Mouse (Mus musculus) right cerebral cortex, postnatal 25 days (tissue): ENCODE results near the gene P2ry2.

Source experiments
- DNase-seq: peaks from one replicate; pipeline ENCODE4 v3.0.0; 2022

The P2ry2 gene

GRCm38 (mm10) chr7:101017492-101017891, 4.8 kb upstream of the P2ry2 start:
- DNase-seq = peak; percentile 47

DNA sequence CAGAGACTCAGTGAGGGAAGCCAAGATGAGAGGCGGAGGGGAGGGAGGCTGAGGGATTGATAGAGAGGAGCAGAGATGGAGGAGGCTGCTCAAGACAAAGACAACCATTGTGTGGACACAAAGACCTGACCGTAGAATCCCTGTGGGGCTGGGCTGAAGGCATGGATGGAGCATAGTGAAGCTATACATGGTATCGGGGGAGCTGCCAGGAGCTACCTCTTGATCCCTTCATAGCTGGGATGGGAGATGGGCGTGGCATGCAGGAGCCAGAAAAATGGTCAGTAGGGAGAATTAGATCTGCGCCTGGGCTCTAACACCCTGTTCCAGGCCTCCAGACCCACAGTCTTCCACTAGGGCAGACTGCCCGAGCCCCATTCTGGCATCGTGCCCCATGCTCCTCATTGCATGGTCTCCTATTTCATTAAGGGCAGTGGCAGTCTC, 4.4 kb upstream of the P2ry2 start:
- no peak for DNase-seq

DNA sequence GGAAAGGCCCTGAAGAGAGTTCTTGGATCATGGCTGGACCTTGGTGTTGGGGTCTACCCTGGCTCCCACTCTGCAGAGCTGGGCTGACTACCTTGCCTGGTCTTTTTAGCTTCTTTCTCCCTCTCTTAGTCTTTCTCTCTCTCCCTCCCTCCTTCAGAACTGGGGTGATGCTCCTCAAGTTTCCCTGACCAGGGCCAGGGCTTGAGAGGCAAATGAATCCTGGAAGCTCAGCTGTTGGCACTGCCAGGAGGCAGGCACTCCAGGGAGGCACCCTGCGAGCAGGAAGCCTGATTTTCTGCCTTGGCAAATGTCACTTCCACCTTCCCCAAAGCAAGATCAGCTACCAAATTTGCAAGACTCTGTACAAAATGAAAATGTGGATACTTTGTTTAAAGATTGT, 2.3 kb upstream of the P2ry2 start:
- DNase-seq = no peak

DNA sequence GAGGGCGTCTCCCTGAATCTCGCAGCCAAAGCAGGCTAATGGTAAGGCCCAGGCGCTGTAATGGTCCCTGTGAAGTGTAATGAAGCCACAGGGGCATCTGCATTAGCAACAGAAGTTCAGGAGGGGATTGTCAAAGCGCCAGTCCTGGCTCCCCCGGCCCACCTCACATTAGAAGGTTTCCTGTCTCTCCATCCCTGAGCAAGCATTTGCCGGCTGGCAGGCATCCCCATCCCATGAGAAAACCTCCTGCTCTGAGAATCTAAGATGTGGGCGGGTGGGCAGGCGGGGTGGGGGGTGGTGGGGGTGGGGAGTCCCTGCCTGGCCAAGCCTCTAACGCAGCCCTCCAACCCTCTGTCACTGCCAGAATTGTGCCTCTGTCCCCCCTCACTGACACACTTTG, 1.4 kb upstream of the P2ry2 start:
- DNase-seq = no peak

DNA sequence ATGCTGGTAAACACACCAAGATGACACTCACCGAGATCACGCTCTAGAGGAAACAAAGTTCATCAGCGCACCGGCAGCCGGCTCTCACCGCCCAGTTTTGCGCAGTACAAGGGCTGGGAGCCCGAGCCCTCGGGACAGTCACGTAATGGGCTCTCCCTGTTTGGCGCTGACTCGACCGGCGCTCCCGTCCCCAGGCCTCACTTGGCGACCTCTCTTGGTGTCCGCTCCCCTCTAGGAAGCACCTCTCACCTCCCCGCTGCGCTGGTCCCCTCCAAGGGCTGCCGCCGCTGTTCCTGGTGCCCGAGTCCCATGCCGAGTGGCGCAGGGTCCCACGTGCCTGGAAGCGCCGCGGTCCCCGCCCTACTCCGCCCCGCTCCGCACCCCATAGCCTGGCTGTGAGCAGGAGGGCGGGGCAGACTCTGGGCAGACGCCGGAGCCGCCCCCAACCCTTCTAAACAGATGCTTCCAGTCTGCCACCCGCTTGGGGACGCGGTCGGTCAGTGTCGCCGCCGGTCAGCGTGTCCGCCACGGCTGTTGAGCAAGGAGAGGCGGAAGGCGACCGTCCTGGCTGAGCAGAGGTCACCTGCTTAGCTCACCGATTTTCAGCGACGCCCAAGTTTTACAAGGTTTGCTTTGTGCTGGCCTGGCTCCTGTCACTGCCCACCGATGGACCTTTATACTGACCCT, 842 bp downstream of the P2ry2 start:
- DNase-seq = peak; percentile 41

DNA sequence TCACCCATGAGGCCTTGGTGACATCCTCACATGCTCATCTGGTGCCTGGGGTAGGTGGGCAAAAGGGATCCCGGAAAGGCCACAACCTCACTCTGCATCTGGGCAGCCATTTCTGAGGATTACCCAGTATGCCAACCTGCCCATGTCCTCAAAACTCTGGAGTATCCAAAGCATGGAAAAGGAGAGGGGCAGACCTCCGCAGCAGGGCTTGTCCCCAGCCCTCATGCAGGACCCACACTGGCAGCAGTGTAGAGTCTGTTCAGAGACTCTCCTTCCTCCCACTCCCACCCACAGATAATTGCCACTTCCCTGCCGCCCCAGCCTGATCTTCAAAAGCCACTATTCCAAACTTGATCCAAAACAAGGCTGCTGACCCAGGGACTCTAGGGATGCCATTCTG, 1.9 kb downstream of the P2ry2 start:
- no peak for DNase-seq

DNA sequence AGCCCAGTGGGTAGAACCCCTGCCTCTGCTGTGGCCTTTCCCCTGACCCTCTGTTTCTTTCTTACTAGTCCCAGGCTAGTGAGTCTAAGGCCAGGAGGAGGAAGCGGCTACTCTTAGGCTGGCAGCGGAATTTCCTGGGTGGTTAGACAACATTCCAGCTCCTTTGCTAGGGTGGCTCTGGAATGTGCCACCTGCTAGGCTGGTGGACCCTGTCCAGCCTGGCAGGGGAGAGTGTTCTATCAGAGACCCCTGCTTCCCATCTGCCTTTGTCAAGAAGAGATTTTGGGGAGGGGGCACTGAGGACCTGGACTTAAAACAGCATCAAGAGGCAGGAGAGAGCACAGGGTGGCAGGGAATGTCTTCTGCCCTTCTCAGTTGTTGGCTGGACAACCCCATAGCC, 6.5 kb downstream of the P2ry2 start:
- DNase-seq = no peak

GRCm38 (mm10) chr7:101005119-101005518, 7.5 kb downstream of the P2ry2 start:
- DNase-seq = no peak

- no peak for DNase-seq
Observed at GRCm38 (mm10) chr7:101003442-101004326, 9.0 kb downstream of the P2ry2 start.

DNA sequence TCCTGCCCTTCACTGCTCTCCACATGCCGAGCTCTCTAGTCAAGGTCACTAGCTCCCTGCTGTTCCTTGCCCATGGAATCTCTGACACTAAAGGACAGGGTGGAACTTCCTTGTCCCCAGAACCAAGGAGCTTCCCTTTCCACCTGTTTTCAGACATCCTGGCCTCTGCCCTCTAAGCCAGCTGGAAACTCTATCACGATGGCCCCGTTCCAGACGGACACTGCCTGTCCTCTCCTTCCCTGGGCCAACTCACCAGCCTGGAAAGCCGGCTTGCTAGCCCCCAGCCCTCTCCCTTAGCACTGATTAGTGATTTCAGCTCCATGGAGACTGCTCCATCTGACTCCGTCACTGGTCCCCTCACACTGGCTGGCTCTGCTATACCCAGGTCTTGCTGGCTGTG, 10.4 kb downstream of the P2ry2 start:
- no peak for DNase-seq

DNA sequence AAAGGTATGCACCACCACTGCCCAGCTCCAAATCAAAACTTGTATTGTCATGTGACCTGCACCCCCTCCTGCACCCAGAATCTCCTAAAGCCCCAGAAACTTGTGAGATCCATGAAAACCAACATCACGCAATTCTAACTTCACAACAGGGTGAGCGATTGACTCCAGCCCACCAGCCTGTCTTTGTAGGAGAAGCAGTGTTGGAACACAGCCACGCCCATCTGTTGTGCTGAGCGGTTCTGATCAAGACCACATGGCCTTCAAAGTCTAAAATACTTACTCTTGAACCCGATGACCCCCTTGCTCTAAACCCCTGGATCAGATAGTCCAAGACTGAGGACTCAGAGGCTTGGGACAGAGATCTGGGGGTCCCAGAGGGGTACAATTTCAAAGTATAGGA, 13.0 kb downstream of the P2ry2 start:
- no peak for DNase-seq

DNA sequence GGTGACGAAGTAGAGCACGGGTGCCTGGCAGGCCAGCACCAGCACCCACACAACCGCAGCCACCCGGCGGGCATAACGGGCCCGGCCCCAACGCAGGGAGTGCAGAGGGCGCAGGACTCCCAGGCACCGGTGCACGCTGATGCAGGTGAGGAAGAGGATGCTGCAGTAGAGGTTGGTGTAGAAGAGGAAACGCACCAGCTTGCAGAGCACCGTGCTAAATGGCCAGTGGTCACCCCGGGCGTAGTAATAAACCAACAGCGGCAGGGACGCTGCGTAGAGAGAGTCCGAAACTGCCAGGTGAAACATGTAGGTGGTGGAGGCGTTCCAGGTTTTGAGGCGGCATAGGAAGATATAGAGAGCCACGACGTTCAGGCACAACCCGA, 14.1 kb downstream of the P2ry2 start:
- DNase-seq = no peak

DNA sequence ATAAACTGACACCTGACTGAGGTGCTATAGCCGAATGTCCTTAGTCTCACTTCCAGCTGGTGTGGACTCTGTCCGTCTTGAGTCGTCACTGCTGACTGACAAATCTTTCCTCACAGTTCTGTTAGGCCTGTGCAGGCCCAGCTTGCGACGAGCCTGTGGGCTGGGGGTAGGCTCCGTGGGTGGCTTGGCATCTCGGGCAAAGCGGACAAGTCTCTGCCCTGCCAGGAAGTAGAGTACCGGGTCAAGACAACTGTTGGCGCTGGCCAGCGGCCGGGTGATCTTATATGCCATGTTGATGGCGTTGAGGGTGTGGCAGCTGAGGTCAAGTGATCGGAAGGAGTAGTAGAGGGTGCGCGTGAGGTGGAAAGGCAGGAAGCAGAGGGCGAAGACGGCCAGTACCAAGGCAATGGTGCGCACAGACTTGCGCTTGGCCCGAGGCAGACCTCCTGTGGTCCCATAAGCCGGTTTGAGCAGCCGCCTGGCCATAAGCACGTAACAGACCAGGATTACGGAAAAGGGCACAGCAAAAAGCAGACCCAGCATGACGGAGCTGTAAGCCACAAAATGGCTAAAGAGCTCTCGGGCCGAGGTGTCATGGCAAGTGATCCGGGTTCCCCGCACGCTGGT, 14.6 kb downstream of the P2ry2 start:
- DNase-seq = no peak

DNA sequence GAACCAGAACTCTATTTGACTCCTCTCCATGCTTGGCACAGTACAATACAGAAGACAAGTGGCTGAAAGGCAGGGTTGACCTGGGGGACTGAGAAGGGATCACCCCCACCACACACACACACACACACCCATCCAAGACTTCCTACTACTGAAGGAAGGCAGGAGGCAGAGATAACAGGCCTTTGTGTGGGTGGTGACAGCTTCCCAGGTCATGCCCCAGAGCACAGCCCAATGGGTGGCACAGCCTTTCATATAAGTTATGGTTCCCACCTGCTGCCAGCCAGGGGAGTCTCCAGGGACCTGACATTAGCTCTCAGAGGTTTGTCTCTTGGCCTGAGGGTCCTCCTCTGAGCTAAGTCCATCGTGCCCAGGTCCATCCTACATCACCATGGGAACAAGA, 15.5 kb downstream of the P2ry2 start:
- no peak for DNase-seq

DNA sequence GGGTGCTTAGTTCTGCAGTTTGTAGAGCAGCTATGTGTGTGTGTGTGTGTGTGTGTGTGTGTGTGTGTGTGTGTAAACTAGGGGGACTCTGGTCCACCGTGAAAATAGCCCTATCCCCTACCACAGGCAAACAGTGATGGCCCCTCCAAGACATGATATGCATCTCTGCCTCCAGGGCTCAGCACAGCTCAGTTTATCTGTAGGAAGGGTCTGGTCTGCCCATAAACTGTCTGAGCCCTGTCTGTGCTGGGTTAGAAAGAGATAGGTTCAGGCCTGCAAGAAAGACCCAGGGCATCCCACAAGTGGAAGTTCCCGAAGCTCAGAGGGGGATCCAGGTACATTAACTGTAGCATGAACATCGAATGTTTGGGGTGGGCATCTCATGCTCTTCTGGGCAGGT, 16.7 kb downstream of the P2ry2 start:
- DNase-seq = no peak

DNA sequence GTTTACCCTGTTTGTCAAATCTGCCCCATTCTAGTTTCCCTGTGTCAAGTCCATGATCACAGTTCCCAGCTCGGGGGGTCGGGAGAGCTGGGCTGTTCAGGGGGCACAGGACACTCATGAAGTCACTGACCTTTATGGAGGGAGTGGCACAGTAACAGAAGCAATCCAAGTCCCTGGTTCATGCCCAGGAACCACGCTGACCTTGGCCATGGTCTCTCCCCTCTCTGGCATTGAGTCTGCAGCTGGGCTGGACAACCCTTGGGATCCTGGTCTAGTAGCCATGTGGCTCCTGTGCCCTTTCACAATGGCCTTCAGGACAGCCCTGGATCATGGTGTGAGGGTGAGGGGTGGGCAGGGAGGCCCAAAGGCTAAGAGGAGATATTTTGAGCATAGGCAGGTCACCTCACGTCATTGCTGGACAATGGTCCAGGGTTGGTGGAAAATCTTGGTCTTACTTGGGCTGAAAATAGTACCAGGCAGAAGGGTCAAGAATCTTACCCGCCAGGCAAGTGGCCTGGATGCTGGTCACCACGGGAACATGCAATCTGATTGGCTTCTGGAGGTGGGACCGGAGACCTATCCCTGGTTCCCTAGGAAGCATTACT, 17.3 kb downstream of the P2ry2 start:
- no peak for DNase-seq

- no peak for DNase-seq
Observed at GRCm38 (mm10) chr7:100993166-100993565, 19.5 kb downstream of the P2ry2 start.

- no peak for DNase-seq
Observed at GRCm38 (mm10) chr7:100991972-100992371, 20.7 kb downstream of the P2ry2 start.

DNA sequence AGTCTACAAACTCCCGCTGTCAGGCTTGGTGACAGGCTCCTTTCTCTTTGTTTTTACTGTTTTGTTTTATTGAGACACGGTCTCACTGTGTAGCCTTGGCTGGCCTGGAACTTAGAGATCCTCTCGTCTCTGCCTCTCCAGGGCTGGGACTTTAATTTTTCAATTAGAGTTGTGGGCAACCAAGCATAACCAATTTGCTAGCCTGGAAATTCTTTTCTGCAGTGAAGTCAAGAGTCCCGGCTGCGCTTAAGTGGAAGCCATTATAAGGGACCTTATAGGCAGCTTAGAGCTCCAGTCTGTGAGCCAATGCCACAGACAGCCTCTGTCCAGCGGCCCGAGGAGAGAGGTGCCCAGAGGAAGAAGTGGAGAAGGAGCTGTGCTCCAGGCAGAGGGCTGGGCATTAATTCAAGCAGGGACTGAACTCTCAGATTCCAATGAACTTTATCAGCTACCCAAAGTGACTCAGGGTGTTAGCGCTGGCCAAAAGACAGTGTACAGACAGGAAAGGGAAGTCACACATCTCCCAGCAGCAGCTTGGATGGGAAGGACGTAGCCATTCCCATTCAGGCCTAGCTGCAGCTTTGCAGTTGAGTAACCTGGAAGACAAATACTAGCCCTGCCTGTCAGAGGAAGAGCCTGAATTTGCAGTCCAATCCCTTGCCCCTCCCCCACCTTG, 21.9 kb downstream of the P2ry2 start:
- DNase-seq = no peak

GRCm38 (mm10) chr7:100988092-100988491, 24.6 kb downstream of the P2ry2 start:
- DNase-seq = peak; percentile 53

GRCm38 (mm10) chr7:100984452-100985395, 27.9 kb downstream of the P2ry2 start:
- no peak for DNase-seq

- no peak for DNase-seq
Observed at GRCm38 (mm10) chr7:100979175-100979574, 33.5 kb downstream of the P2ry2 start.
